Mouse (Mus musculus): ENCODE measurements around the gene Cldn13. TPM values are rescaled to one million over a fixed set of nuclear protein-coding genes. Genes with fewer than 3 reads are reported as not detected.
"Not testable (repeated sequence)": the region's sequence is repeated elsewhere in the genome, so short reads cannot be mapped to it uniquely, and the experiment has no call there.

The Cldn13 gene
- total RNA-seq (2021): not detected
- long read RNA-seq, experiment 1: 0 reads
- long read RNA-seq, experiment 2: 0 reads

DNA sequence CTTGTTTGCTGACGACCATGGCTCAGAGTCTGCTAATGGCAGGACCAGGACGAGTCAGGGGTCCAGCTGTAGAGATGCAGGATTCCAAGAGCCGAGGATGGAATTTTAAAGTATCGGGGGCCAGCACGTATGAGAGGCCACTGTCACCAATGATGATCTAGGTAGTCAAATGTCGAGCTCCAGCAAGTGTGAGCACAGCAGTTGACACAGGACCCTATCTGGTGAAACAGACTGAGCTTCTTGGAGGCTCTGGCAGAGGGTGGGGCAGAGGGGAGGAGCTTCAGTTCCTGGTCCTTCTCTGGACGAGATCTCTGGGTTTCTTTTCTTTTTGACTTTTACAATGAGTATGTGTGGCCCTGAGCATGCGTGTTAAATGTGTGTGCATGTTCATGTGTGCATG, at the start of gene Cldn13:
Gene Cldn13, minus strand, starts transcription at position 216 of the 400 bp plus-strand sequence.
- H3K27ac ChIP-seq: no peak within 1 kb of the TSS
- H3K4me3 ChIP-seq: no peak within 1 kb of the TSS
- DNase-seq (ENCODE audit: low spot score in 2 of 2): no peak
- no peak for TF ChIP-seq CTCF (conservative IDR thresholded peaks at IDR 0.05)

DNA sequence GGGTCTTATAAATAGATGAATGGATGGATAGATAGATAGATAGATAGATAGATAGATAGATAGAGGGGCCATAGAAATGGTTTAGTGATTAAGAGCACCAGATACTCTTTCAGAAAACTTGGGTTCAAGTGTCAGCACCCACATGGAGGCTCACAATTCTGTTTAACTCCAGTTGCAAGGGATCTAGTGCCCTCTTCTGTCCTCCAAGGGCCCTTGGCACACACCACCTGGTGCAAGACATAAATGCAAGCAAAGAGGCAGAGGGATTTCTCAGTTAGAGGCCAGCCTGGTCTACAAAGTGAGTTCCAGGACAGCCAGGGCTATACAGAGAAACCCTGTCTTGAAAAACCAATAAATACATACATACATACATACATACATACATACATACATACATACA, 49.3 kb upstream of the Cldn13 start:
- not testable (repeated sequence) for DNase-seq (ENCODE audit: low spot score in 2 of 2); H3K27ac ChIP-seq; H3K4me3 ChIP-seq

DNA sequence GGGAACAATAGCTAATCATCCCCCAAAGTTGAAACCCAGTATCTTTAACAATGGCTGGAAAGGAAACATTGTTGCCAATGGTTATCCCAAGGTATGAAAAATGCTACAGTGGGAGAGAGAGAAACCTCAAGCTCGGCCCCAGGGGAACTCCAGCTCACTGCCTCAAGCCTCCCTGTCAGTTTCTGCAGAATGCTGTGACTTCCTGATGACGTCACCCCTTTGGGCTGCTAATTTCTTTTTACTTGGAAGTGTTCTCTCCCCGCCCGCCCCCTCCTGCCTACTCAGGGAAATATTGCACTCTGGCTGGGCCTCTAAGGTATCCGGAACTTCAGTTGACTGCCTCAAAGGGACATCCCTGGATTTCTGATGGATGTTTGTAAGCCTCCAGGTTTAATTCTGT, 48.2 kb upstream of the Cldn13 start:
- Histone ChIP-seq H3K4me3 (no peak overlapping the region), H3K27ac (no peak overlapping the region)
- TF ChIP-seq CTCF (conservative IDR thresholded peaks at IDR 0.05): no peak
- no peak for DNase-seq (ENCODE audit: low spot score in 2 of 2)

- Histone ChIP-seq H3K4me3 (no peak overlapping the region), H3K27ac (no peak overlapping the region)
- DNase-seq (ENCODE audit: low spot score in 2 of 2): no peak
- TF ChIP-seq CTCF (conservative IDR thresholded peaks at IDR 0.05): no peak
Measured at GRCm38 (mm10) chr5:134961519-134961918, 46.2 kb upstream of the Cldn13 start.

DNA sequence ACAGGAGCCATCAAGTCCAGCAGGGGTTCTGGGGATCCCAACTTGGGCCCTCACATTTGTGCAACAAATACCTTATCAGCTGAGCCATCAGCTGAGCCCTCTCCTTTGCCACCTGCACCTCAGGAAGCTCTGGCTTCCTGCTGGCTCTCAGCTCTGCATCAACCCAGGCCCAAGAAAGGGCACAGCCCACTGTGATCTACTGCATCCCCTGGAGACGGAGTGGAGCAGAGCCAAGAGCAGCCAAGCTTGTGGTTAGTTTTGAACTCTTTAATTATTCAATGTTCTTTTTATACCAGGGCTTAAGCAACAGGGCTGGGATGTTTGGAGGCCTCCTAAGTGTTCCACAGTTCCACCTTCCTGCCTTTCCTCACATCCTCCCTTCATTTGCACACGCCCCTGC, 45.1 kb upstream of the Cldn13 start:
- no peak overlapping the region for H3K4me3 ChIP-seq
- no peak for DNase-seq (ENCODE audit: low spot score in 2 of 2)
- TF ChIP-seq CTCF (conservative IDR thresholded peaks at IDR 0.05): no peak
- H3K27ac ChIP-seq: no peak overlapping the region

- no peak overlapping the region for H3K4me3 ChIP-seq
- no peak for DNase-seq (ENCODE audit: low spot score in 2 of 2)
- no peak for TF ChIP-seq CTCF (conservative IDR thresholded peaks at IDR 0.05)
- no peak overlapping the region for H3K27ac ChIP-seq
Measured at GRCm38 (mm10) chr5:134959114-134959513, 43.8 kb upstream of the Cldn13 start.

DNA sequence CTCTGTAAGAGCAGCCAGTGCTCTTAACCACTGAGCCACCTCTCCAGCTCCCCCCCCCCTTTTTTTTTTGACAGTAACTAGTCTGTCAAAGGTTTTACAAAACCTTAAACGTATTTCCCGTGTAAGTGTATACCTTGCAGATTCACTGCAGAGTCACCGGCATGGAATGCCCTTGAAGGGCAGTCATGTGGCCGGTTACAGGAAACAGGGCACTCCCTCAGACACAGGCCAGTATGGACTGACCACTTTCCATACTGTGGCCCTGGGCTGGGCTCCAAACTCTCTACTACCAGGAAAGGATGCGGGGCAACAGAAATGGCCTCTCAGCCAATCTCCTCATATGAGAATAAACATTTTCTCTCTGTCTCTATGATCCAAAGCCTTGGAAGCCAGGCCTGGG, 40.2 kb upstream of the Cldn13 start:
- no peak for DNase-seq (ENCODE audit: low spot score in 2 of 2)
- no peak overlapping the region for H3K27ac ChIP-seq
- no peak for TF ChIP-seq CTCF (conservative IDR thresholded peaks at IDR 0.05)
- no peak overlapping the region for H3K4me3 ChIP-seq

- TF ChIP-seq CTCF (conservative IDR thresholded peaks at IDR 0.05): no peak
- Histone ChIP-seq H3K4me3 (no peak overlapping the region), H3K27ac (no peak overlapping the region)
- DNase-seq (ENCODE audit: low spot score in 2 of 2): no peak
Measured at GRCm38 (mm10) chr5:134951053-134951884, 35.9 kb upstream of the Cldn13 start.

DNA sequence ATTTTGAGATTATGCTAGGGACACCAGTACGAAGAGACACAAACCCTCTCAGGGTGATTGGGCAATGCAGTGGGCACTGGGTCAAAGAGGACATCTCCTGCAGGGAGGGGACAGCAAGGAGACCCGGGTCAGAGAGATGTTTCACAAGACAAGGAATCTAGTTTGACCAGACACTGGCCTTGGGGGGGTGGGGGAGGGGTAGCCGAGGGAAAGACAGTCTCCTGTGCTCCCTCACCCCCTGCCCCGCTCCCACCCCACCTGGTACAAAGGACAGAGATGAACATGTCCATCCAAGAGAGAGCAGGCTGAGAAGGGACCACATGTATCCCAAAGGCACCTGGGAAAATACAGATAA, 32.7 kb upstream of the Cldn13 start:
- Histone ChIP-seq H3K27ac (no peak overlapping the region), H3K4me3 (no peak overlapping the region)
- no peak for TF ChIP-seq CTCF (conservative IDR thresholded peaks at IDR 0.05)
- no peak for DNase-seq (ENCODE audit: low spot score in 2 of 2)

- Histone ChIP-seq H3K4me3 (no peak overlapping the region), H3K27ac (no peak overlapping the region)
- TF ChIP-seq CTCF (conservative IDR thresholded peaks at IDR 0.05): no peak
- DNase-seq (ENCODE audit: low spot score in 2 of 2): no peak
Measured at GRCm38 (mm10) chr5:134947420-134948084, 32.2 kb upstream of the Cldn13 start.

DNA sequence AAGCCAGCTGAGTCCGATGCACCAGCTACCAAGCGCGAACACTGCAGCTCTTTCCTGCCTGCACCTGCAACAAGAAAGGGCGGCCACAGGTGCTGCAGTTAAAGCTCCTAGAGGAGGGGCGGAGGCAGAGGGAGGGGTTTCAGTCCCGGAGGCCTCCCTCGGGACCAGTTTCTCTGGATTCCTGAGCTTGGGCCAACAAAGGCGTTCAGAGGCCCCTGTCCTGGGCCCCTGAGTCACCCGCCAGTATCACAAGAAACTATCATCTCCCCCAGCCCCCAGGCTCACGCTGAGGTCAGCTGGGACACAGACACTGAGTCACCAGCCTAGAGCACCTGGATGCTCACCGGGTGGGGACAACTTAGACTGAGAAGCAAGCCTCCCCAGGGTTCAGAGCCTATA, 31.5 kb upstream of the Cldn13 start, which contains the start of gene Cldn4:
Gene Cldn4, minus strand, starts transcription at position 78 of the 399 bp plus-strand sequence.
- DNase-seq (ENCODE audit: low spot score in 2 of 2): no peak

GRCm38 (mm10) chr5:134946063-134946856, 30.9 kb upstream of the Cldn13 start:
- no peak for TF ChIP-seq CTCF (conservative IDR thresholded peaks at IDR 0.05)
- no peak overlapping the region for H3K27ac ChIP-seq
- no peak for DNase-seq (ENCODE audit: low spot score in 2 of 2)
- no peak overlapping the region for H3K4me3 ChIP-seq

More for the DNA sequence above, 31.5 kb upstream of the Cldn13 start, which contains the start of gene Cldn4:
- no peak within 1 kb of the TSS for H3K27ac ChIP-seq
- no peak within 1 kb of the TSS for H3K4me3 ChIP-seq
- TF ChIP-seq CTCF (conservative IDR thresholded peaks at IDR 0.05): no peak

Data from layer of hippocampus, adult 2 months (tissue).